Mouse (Mus musculus) liver (tissue): ENCODE measurements at regions not wholly inside any gene's neighbourhood (a gene's known extent, or its start where the extent isn't known, plus 50 kb on each side); places are given as distances from the start of the nearest gene placed in this dataset.

Experiments used
- DNase-seq: peaks from one replicate; pipeline ENCODE4 v3.0.0-alpha.2; 2020; ENCODE audit warnings: mixed read lengths

- no peak for DNase-seq
These were observed 206.6 kb upstream of the Tll1 start for GRCm38 (mm10) chr8:64412488-64413188.

- DNase-seq: no peak
These were observed 200.9 kb upstream of the Tll1 start for GRCm38 (mm10) chr8:64406775-64407490.

GRCm38 (mm10) chr8:64399554-64399953 lies 193.5 kb upstream of the Tll1 start:
- no peak for DNase-seq

GRCm38 (mm10) chr8:64397876-64398275 lies 191.8 kb upstream of the Tll1 start:
- no peak for DNase-seq

GRCm38 (mm10) chr8:64395816-64396215 lies 189.7 kb upstream of the Tll1 start:
- DNase-seq: no peak

GRCm38 (mm10) chr8:64389488-64389887 lies 183.4 kb upstream of the Tll1 start:
- DNase-seq: no peak

- no peak for DNase-seq
These were observed 182.2 kb upstream of the Tll1 start for GRCm38 (mm10) chr8:64388299-64388698.

GRCm38 (mm10) chr8:64379732-64380349 lies 173.8 kb upstream of the Tll1 start:
- DNase-seq: no peak

- no peak for DNase-seq
These were observed 171.8 kb upstream of the Tll1 start for GRCm38 (mm10) chr8:64377830-64378229.

- no peak for DNase-seq
These were observed 169.4 kb upstream of the Tll1 start for GRCm38 (mm10) chr8:64375509-64375908.

- DNase-seq: no peak
These were observed 168.9 kb upstream of the Tll1 start for GRCm38 (mm10) chr8:64374980-64375379.

- DNase-seq: peak; percentile 38
These were observed 163.9 kb upstream of the Tll1 start for GRCm38 (mm10) chr8:64369973-64370372.

GRCm38 (mm10) chr8:64367906-64368305 lies 161.8 kb upstream of the Tll1 start:
- DNase-seq: no peak

- DNase-seq: no peak
These were observed 160.8 kb upstream of the Tll1 start for GRCm38 (mm10) chr8:64366974-64367266.

GRCm38 (mm10) chr8:64366226-64366973 lies 160.3 kb upstream of the Tll1 start:
- DNase-seq: no peak

GRCm38 (mm10) chr8:64357092-64357491 lies 151.0 kb upstream of the Tll1 start:
- DNase-seq: no peak

- DNase-seq: no peak
These were observed 142.1 kb upstream of the Tll1 start for GRCm38 (mm10) chr8:64348082-64348646.

GRCm38 (mm10) chr8:64347490-64347889 lies 141.4 kb upstream of the Tll1 start:
- DNase-seq: no peak

- DNase-seq: peak; percentile 3
These were observed 140.4 kb upstream of the Tll1 start for GRCm38 (mm10) chr8:64346428-64346827.

GRCm38 (mm10) chr8:64344933-64345332 lies 138.9 kb upstream of the Tll1 start:
- no peak for DNase-seq

- DNase-seq: no peak
These were observed 137.5 kb upstream of the Tll1 start for GRCm38 (mm10) chr8:64343600-64343999.

GRCm38 (mm10) chr8:64342397-64342796 lies 136.3 kb upstream of the Tll1 start:
- no peak for DNase-seq

GRCm38 (mm10) chr8:64337356-64337755 lies 131.3 kb upstream of the Tll1 start:
- no peak for DNase-seq
